7 mouse cellular contexts compared by ENCODE assay signal in the genomic region with DNA sequence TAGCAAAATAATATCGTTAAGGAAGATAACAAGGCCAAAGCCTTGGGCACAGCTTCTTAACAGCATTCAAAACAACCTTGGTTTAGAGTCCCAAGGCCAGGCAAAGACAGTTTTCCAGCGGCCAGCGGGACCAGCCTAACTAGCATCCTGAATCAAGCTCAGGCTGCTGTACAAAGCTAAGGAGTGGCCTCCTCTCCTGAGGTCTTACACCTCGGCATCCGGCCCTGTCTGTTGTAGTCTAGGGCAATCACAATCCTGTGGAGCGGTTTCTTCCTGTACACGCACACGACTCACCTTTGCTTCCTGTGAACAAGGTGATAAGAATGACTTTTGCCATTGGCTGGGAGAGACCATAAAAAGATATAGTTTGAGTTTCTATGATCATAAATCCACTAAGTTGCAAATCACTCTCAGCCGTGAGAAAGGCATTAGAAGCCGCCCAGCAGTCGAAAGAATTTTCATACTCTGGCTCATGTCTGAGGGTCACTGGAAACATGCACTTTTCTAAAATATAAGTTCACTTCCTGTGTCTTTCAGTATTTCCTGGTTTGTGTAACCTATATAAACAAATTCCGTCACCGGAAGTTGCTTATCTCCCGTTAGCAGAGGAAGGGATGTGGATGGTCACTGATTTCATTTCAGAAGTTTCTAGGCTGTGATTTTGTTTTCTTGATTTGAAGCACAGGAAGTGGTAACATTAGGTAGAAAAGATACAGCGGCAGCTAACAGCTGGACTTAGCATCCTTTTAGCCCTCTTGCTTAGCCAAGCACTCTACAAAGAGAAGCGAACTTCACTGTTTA. TPM values are rescaled to one million over a fixed set of nuclear protein-coding genes. Genes with fewer than 3 reads are reported as not detected.
DNase-seq lines count a peak whose midpoint lies in the region; ATAC-seq and TF ChIP-seq lines count a peak whose summit lies in the region.

No protein-coding gene starts in this region.

- no peak for ATAC-seq in lung, embryonic 14.5 days (ENCODE audit: insufficient read depth)
- no peak for ATAC-seq in hindbrain, embryonic 11.5 days (ENCODE audit: low FRiP score)
- no peak for ATAC-seq in midbrain, postnatal 0 days (ENCODE audit: low FRiP score)

- no peak overlapping the region for H3K9ac ChIP-seq in lung, embryonic 14.5 days
- no peak overlapping the region for H3K9ac ChIP-seq in hindbrain, embryonic 11.5 days (ENCODE audit: low read depth, low read length)
- H3K9ac ChIP-seq in midbrain, postnatal 0 days (replicated peaks; ENCODE audit: low read length, poor library complexity, severe bottlenecking): no peak overlapping the region; the same call in 1 of the 2 replicates

- no peak overlapping the region for H3K4me3 ChIP-seq in lung, embryonic 14.5 days (ENCODE audit: low read depth, low read length)
- H3K4me3 ChIP-seq in hindbrain, embryonic 11.5 days (ENCODE audit: low read depth, low read length): no peak overlapping the region
- H3K4me3 ChIP-seq in midbrain, postnatal 0 days (ENCODE audit: low read depth, low read length): no peak overlapping the region

- 0 out of 2 replicates have a peak overlapping the region, but pooled peaks have one; percentile 96 for H3K4me2 ChIP-seq in lung, embryonic 14.5 days
- H3K4me2 ChIP-seq in hindbrain, embryonic 11.5 days (replicated peaks; ENCODE audit: low read depth, low read length): no peak overlapping the region
- no peak overlapping the region; the same call in 1 of the 2 replicates for H3K4me2 ChIP-seq in midbrain, postnatal 0 days (ENCODE audit: low read depth, low read length, poor library complexity, severe bottlenecking)

- peak; percentile 67 for DNase-seq in lung, embryonic 14.5 days
- no peak for DNase-seq in lung, adult 18-20 months
- DNase-seq in adrenal gland, adult 2 months: peak; percentile 56
- no peak for DNase-seq in hindbrain, embryonic 11.5 days (ENCODE audit: low spot score)
- DNase-seq in midbrain, postnatal 0 days (ENCODE audit: low spot score): no peak
- no peak for DNase-seq in retina, postnatal 1 day
- DNase-seq in cerebellum, adult 9-11 months: no peak

- H3K27ac ChIP-seq in lung, embryonic 14.5 days (ENCODE audit: low read depth): peak overlapping the region; percentile 99; the same call in 1 of the 2 replicates
- H3K27ac ChIP-seq in hindbrain, embryonic 11.5 days (ENCODE audit: low read depth, low read length): peak overlapping the region; percentile 48; the same call in 1 of the 2 replicates
- peak overlapping the region; percentile 89; the same call in 1 of the 2 replicates for H3K27ac ChIP-seq in midbrain, postnatal 0 days (ENCODE audit: low read depth, low read length)

- TF ChIP-seq CTCF in lung, embryonic 14.5 days (IDR thresholded peaks at IDR 0.05; ENCODE audit: low read depth): no peak
- no peak for TF ChIP-seq CTCF in midbrain, postnatal 0 days (IDR thresholded peaks at IDR 0.05)

- H3K9me3 ChIP-seq in lung, embryonic 14.5 days (ENCODE audit: low read depth, low read length): no peaks in the 10 kb centered on the region
- no peaks in the 10 kb centered on the region for H3K9me3 ChIP-seq in hindbrain, embryonic 11.5 days (ENCODE audit: control insufficient read depth, low read length)
- no peaks in the 10 kb centered on the region for H3K9me3 ChIP-seq in midbrain, postnatal 0 days (ENCODE audit: low read length)

- H3K27me3 ChIP-seq in lung, embryonic 14.5 days (ENCODE audit: insufficient read depth, low read length): no peaks in the 10 kb centered on the region
- no peaks in the 10 kb centered on the region for H3K27me3 ChIP-seq in hindbrain, embryonic 11.5 days (ENCODE audit: control insufficient read depth, insufficient read depth, low read length)
- H3K27me3 ChIP-seq in midbrain, postnatal 0 days (ENCODE audit: insufficient read depth, low read length): no peaks in the 10 kb centered on the region

- peaks cover 12% of the 10 kb centered on the region; the same call in 1 of the 2 replicates for H3K4me1 ChIP-seq in lung, embryonic 14.5 days (ENCODE audit: insufficient read depth)
- H3K4me1 ChIP-seq in hindbrain, embryonic 11.5 days (replicated peaks; ENCODE audit: control insufficient read depth, insufficient read depth, low read length): peaks cover 8% of the 10 kb centered on the region; the same call in 1 of the 2 replicates
- peaks cover 12% of the 10 kb centered on the region; the same call in 1 of the 2 replicates for H3K4me1 ChIP-seq in midbrain, postnatal 0 days (ENCODE audit: insufficient read depth, low read length)

- 36% methylated on average over 16 of the region's 16 CpGs for WGBS in lung, embryonic 14.5 days
- WGBS in hindbrain, embryonic 11.5 days: 68% methylated on average over 16 of the region's 16 CpGs
- 58% methylated on average over 16 of the region's 16 CpGs for WGBS in midbrain, postnatal 0 days

- no peaks in the 10 kb centered on the region for H3K36me3 ChIP-seq in lung, embryonic 14.5 days (ENCODE audit: insufficient read depth)
- no peaks in the 10 kb centered on the region for H3K36me3 ChIP-seq in hindbrain, embryonic 11.5 days (ENCODE audit: control insufficient read depth, insufficient read depth, low read length)
- no peaks in the 10 kb centered on the region for H3K36me3 ChIP-seq in midbrain, postnatal 0 days (ENCODE audit: insufficient read depth, low read length)

RNA-seq across cellular contexts. Expression of gene Enc1, which starts 2.5 kb away (rescaled TPM):
- polyA plus RNA-seq in lung, embryonic 14.5 days (2014; fragmentation: Nextera tagmentation; extraction: Ambion mirVana): 14.0 and 14.1 TPM in 2 replicates
- total RNA-seq in adrenal gland, adult 2 months (2021): 10 to 100 TPM in 1 of 2 experiments, 1 to 10 TPM in 1; 6.6 to 13.2 TPM
- polyA plus RNA-seq in adrenal gland, adult 2 months (2012; rRNA removed): 4.6 and 5.8 TPM in 2 replicates
- polyA plus RNA-seq in hindbrain, embryonic 11.5 days (2014; fragmentation: Nextera tagmentation; extraction: Ambion mirVana): 34.8 and 45.9 TPM in 2 replicates
- 326 and 348 TPM in 2 replicates for total RNA-seq in midbrain, postnatal 0 days (2014; rRNA removed)
- 54.0 and 54.2 TPM in 2 replicates for polyA plus RNA-seq in midbrain, postnatal 0 days (2015; fragmentation: Nextera tagmentation; extraction: Ambion mirVana)

RNA-seq across cellular contexts. Expression of gene Hexb, which starts 40.2 kb away (rescaled TPM):
- polyA plus RNA-seq in lung, embryonic 14.5 days (2014; fragmentation: Nextera tagmentation; extraction: Ambion mirVana): 22.9 and 26.4 TPM in 2 replicates
- total RNA-seq in adrenal gland, adult 2 months (2021): 10 to 100 TPM; 30.6 to 38.4 TPM
- 221 and 235 TPM in 2 replicates for polyA plus RNA-seq in adrenal gland, adult 2 months (2012; rRNA removed)
- 26.6 and 28.7 TPM in 2 replicates for polyA plus RNA-seq in hindbrain, embryonic 11.5 days (2014; fragmentation: Nextera tagmentation; extraction: Ambion mirVana)
- 55.1 and 70.5 TPM in 2 replicates for total RNA-seq in midbrain, postnatal 0 days (2014; rRNA removed)
- polyA plus RNA-seq in midbrain, postnatal 0 days (2015; fragmentation: Nextera tagmentation; extraction: Ambion mirVana): 57.7 and 59.7 TPM in 2 replicates

Comparison
In these comparisons a context has a peak if more than half of its experiments do, and no peak if none do; other contexts are left out.
1. DNase-seq: peak in lung, embryonic 14.5 days (single experiment) and adrenal gland, adult 2 months (single experiment); none in lung, adult 18-20 months (0 of 2), hindbrain, embryonic 11.5 days (single experiment), midbrain, postnatal 0 days (single experiment), retina, postnatal 1 day (single experiment) and cerebellum, adult 9-11 months (single experiment).
2. H3K27ac ChIP-seq: peak in every context shown above with its lines; median percentile 99 in lung, embryonic 14.5 days; 89 in midbrain, postnatal 0 days; 48 in hindbrain, embryonic 11.5 days.